Mouse (Mus musculus): ENCODE data around the gene Ccdc142.

Ccdc142 gene

DNA sequence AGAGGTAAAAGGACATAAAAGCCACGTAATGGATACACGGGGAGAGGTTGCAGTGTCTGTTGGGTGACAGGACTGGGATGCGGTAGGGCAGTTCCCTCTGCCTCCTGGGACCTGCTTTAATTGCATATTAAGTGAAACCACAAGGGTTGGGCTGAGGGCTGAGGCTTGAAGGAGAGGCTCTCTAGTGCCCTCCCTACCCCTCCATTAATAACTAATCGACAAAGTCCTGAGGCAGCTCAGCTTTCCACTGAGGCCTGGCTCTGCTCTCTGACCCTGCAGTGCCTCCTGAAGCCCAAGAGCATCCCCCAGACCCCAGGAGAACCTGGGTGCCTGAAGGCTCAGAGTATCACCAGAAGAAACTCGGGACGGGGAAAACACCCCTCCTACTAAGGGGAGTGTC is 16.9 kb upstream of the Ccdc142 start:
- ATAC-seq (ENCODE audit: low TSS enrichment): no peak

DNA sequence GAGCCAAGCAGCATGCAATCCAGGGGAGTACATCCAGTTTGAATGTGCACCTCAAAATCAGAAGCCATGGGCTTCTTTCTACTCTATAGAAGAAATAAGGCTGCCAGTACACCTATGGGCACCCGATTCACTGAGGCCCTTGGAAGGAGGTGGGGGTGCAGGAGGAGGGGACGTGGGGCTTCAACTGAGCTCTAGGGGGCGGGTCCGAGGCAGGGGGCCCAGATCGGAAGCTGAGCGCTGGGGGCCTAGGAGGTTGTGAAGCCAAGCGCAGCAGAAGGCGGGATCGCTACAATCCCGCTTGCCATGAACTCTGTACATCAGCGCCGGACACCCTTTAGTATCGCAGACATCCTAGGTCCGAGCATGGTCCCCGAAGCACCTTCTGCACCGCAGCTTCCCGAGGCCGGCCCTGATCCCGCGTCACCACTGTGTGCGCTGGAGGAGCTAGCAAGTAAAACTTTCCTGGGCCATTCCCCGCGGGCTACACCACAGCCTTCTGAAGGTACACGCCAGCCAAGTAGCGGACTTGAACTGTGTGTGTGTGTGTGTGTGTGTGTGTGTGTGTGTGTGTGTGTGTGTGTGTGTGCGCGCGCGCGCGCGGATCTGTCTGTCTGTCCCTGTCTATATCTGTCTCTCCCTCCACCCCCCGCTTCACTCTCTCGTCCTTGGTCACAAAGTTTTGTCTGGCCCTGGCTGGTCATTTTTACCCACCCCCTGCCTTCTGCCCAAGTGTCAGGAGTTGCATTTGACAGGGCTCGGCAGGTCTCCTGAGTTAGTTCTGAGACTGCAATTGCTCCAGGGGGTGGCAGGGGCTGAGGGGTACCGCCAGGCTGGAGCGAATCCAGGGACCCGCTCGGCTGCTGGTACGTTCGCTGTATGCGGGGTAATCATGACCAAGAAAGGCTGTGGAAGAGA is 15.0 kb upstream of the Ccdc142 start, which contains the start of gene Lbx2:
TSS of gene Lbx2 (plus strand) at position 247 of the 915 bp plus-strand sequence.
- no peak for ATAC-seq (ENCODE audit: low TSS enrichment)

DNA sequence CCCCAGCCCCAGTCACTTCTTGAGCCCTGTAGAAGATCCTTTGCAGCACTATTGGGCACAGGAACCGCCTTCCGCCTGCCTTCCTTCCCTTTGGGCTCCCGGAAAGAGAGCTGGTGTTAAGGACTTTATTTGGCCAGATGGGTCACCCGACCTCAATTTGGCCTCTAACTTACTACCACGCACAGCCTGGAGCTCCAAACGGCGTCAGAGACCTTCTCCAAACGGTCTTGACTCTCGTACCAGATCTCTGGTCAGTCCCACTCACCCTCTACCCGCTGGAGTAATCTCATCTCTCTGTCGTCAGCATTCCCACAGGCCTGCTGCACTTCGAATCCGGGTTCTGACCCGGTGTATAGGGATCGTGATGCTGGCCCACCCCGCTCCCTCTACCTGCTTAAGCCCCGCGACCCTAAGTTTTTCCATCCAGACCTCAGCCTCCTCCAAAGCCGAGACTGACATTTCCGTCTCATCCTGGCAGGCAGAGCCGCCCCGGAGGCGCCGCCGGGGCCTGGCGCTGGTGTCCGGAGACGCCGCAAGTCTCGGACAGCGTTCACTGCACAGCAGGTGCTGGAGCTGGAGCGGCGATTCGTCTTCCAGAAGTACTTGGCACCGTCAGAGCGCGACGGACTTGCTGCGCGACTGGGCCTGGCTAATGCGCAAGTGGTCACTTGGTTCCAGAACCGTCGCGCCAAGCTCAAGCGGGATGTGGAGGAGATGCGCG is 14.0 kb upstream of the Ccdc142 start:
- ATAC-seq (ENCODE audit: low TSS enrichment): no peak

DNA sequence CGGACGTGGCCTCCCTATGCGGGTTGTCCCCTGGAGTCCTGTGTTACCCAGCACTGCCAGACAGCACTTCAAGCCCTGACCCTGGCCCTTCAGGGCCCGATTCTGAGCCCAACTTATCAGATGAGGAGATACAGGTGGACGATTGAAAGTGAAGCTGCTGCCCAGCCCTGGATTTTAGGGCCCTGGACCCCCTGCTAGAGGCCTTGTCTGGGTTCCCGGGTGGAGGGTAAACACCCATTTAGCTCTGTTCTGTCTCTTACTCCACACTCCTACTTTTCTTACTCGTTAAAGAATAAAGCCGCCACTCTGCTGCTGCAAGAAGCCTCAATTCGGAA is 13.5 kb upstream of the Ccdc142 start:
- no peak for ATAC-seq (ENCODE audit: low TSS enrichment)

DNA sequence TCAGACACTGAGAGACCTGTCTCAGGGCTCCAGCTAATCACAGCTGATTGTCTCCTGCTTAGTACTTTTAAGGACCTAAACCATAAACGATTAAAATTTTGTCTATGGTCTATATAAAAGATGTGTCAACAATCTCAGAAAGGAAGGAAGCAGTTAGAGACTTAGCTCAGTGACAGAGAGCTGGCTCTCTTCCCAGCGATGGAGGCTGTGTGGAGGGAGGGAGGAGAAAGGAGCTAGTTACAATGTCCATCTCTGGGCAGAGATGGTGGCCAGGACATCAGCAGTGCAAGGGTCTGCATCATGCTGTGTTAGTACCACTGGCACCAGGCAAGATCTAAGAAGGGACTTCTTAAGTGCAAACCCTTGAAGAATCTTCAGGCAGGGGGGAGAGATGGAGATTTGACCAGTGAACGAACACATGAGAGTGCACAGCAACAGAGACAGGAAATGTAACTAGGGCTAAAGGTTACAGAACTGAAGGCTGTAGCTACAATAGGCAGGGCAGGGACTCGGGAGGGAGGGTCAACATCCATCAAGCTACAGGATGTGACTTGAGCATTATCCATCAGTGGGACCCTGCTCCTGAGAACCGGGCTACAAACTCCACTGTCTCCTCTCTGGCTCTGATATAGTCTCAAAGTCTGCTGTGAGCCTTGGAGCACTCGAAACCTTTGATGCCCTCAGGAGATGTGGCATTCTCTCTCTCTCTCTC is 8.8 kb upstream of the Ccdc142 start:
- ATAC-seq (ENCODE audit: low TSS enrichment): no peak

GRCm38 (mm10) chr6:83095968-83096367 is 5.4 kb upstream of the Ccdc142 start:
- no peak for ATAC-seq (ENCODE audit: low TSS enrichment)

GRCm38 (mm10) chr6:83098411-83098810 is 3.0 kb upstream of the Ccdc142 start:
- ATAC-seq (ENCODE audit: low TSS enrichment): no peak

DNA sequence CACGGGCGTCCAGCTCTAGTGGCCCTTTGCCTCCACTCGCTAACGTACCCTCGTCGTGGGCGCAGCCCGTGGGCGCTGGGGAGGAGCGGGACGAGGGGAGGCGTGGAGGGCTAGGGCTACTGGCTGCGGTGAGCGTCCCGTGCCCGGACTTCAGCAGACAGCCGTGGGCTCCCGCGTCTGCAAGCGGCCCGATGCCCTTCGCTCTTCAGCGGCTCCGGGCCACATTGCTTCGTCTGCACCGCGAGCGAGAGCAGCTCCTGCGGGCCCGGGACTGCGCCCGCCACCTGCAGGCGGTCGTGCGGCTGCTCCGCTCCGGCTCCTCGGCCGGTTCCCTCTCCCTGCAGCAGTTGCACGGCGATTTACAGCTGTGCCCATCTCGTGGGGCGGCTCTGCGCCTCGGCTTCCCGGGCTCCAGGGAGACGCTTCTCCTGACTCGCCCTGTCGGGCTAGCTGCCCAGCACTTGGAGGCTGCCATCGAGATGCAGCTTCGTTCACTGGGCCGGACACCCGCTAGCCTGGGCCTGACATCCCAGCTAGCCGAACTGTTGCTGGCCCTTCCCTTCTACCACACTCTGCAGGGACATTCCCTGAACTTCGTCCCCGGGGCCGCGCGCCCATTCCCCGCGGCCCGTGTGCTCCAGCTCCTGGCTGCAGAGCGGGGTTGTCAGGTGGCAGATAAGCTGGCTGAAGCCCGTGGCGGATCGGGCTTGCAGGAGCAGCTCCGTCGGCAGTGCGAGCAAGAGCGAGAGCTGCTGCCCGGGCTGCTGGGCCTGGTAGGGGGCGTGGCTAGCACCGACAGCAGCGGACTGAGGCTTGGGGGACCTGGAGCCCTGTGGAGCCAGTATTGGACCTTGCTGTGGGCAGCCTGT is 521 bp downstream of the Ccdc142 start:
- peak; percentile 75 for ATAC-seq (ENCODE audit: low TSS enrichment)

GRCm38 (mm10) chr6:83103130-83103650 is 1.8 kb downstream of the Ccdc142 start:
- no peak for ATAC-seq (ENCODE audit: low TSS enrichment)

GRCm38 (mm10) chr6:83104158-83104557 is 2.8 kb downstream of the Ccdc142 start:
- ATAC-seq (ENCODE audit: low TSS enrichment): no peak

GRCm38 (mm10) chr6:83107566-83108400 is 6.4 kb downstream of the Ccdc142 start:
- no peak for ATAC-seq (ENCODE audit: low TSS enrichment)

GRCm38 (mm10) chr6:83108762-83109668 is 7.6 kb downstream of the Ccdc142 start, which contains the start of gene Mrpl53:
Gene Mrpl53 (plus strand): TSS chr6:83109040.
- ATAC-seq (ENCODE audit: low TSS enrichment): peak; percentile 82

GRCm38 (mm10) chr6:83111510-83112136 is 10.2 kb downstream of the Ccdc142 start:
- no peak for ATAC-seq (ENCODE audit: low TSS enrichment)

- ATAC-seq (ENCODE audit: low TSS enrichment): peak; percentile 87
Measured at GRCm38 (mm10) chr6:83115011-83115671, 13.7 kb downstream of the Ccdc142 start, which contains the start of gene Mogs. Gene Mogs (plus strand): TSS chr6:83115496.

- peak; percentile 28 for ATAC-seq (ENCODE audit: low TSS enrichment)
Measured at GRCm38 (mm10) chr6:83115682-83116372, 14.4 kb downstream of the Ccdc142 start.

- ATAC-seq (ENCODE audit: low TSS enrichment): no peak
Measured at GRCm38 (mm10) chr6:83116373-83117164, 15.2 kb downstream of the Ccdc142 start.

DNA sequence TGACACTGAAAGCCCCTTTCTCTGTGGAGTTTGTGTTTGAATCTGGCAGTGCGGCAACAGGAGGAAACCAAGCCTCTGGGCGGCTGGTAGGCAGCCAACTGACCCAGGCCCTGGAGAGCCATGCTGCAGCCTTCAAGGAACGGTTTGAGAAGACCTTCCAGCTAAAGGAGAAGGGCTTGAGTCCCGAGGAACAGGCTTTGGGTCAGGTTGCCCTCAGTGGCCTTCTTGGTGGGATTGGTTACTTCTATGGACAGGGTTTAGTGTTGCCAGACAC is 15.7 kb downstream of the Ccdc142 start:
- no peak for ATAC-seq (ENCODE audit: low TSS enrichment)

Measured in frontal cortex, adult (tissue).